Mouse (Mus musculus): ENCODE results near the gene Exoc2.

GRCm38 (mm10) chr13:30765906-30766305 is 208.0 kb downstream of the Exoc2 start:
- TF ChIP-seq HCFC1 (IDR thresholded peaks at IDR 0.05; ENCODE audit: borderline replicate concordance, insufficient read depth, low read length) (no peak), MAFK (IDR thresholded peaks at IDR 0.05; ENCODE audit: insufficient read depth, low read depth, low read length) (no peak)

All from ES-E14 (cell line).